Mouse (Mus musculus) kidney, embryonic 14.5 days (tissue): ENCODE measurements around the gene Cotl1. TPM values are rescaled to one million over a fixed set of nuclear protein-coding genes. Genes with fewer than 3 reads are reported as not detected.

Experiments
- ATAC-seq: fragments of 200-750 bp; cut with Nextera tagmentation; 2 replicates; pipeline ENCODE4 v1.8.0; 2017; ENCODE audit warnings: moderate number of reproducible peaks, mild to moderate bottlenecking, moderate TSS enrichment, moderate library complexity; ENCODE audit not compliant: low FRiP score, low TSS enrichment
- H3K27ac ChIP-seq: fragments of 300-500 bp; sonication (generic); 2 replicates; pipeline ENCODE4 v1.5.1; 2014; ENCODE audit warnings: low read depth, mild to moderate bottlenecking, low read length, moderate library complexity, mixed read lengths
- H3K27me3 ChIP-seq: fragments of 300-500 bp; sonication (generic); 2 replicates; pipeline ENCODE4 v1.6.1; 2014; ENCODE audit warnings: mild to moderate bottlenecking, low read length; ENCODE audit not compliant: control insufficient read depth, insufficient read depth
- H3K36me3 ChIP-seq: fragments of 300-500 bp; sonication (generic); 2 replicates; pipeline ENCODE4 v1.6.1; 2014; ENCODE audit warnings: low read length, mixed read lengths; ENCODE audit not compliant: control insufficient read depth, insufficient read depth
- H3K4me1 ChIP-seq: fragments of 300-500 bp; sonication (generic); 2 replicates; pipeline ENCODE4 v1.6.1; 2014; ENCODE audit warnings: low read length, mixed read lengths; ENCODE audit not compliant: control insufficient read depth, insufficient read depth
- H3K4me2 ChIP-seq: fragments of 300-500 bp; sonication (generic); replicated peaks from 2 replicates; pipeline ENCODE4 v1.6.1; 2014; ENCODE audit warnings: low read depth, mild to moderate bottlenecking, low read length
- H3K4me3 ChIP-seq: fragments of 300-500 bp; sonication (generic); 2 replicates; pipeline ENCODE4 v1.5.1; 2014; ENCODE audit warnings: mild to moderate bottlenecking, low read length
- H3K9ac ChIP-seq: fragments of 300-500 bp; sonication (generic); 2 replicates; pipeline ENCODE4 v1.6.1; 2014; ENCODE audit warnings: low read depth, mild to moderate bottlenecking, low read length, moderate library complexity
- H3K9me3 ChIP-seq: fragments of 300-500 bp; sonication (generic); 2 replicates; pipeline ENCODE4 v1.6.1; 2016; ENCODE audit warnings: low read length; ENCODE audit not compliant: control insufficient read depth
- WGBS: fragments of 180-500 bp; shearing (Covaris S2); extraction: QIAGEN DNeasy Blood & Tissue Kit; methylation state at CpG from one replicate; pipeline ENCODE4 v1.1.7; 2014; 5-methylcytosine and 5-hydroxymethylcytosine counted together
- polyA plus RNA-seq: library from polyadenylated mRNA; unstranded; fragments of >200 nt; fragmentation: Nextera tagmentation; extraction: Ambion mirVana; gene quantifications from 2 replicates; pipeline ENCODE4 v1.2.1, GENCODE M21; 2014

Gene Cotl1
- polyA plus RNA-seq, 1 experiment from 2014 or later = 239 TPM

GRCm38 (mm10) chr8:119844577-119844976 lies 4.2 kb upstream of the Cotl1 start:
- no peak for ATAC-seq
- no peak overlapping the region for H3K27ac ChIP-seq
- 43% methylated on average over 8 of the region's 8 CpGs for WGBS

DNA sequence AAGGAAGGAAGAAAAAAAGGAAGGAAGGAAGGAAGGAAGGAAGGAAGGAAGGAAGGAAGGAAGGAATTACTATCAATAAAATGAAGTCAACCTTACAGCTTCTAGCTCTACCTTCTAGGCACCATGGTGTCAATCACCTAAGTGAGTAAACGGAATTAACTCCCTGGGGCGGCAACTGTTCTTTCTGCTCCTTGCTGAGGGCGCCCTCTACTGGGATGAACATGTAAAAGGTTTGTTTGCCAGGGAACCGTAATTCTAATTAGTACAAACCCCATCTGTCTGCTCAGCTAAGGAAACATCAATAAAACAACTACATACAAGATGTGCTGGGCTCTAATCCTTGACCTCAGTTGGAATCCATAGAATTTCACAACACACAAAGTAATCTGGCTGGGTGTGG lies 3.1 kb upstream of the Cotl1 start:
- H3K36me3 ChIP-seq = no peaks in the 10 kb centered on the region
- peaks cover 19% of the 10 kb centered on the region for H3K4me1 ChIP-seq
- 2% methylated on average over 4 of the region's 4 CpGs for WGBS
- no peak overlapping the region for H3K4me2 ChIP-seq
- H3K9ac ChIP-seq = no peak overlapping the region
- ATAC-seq = no peak
- H3K4me3 ChIP-seq = no peak overlapping the region
- 0 out of 2 replicates have a peak, but pooled peaks cover 2% of the 10 kb centered on the region for H3K27me3 ChIP-seq
- H3K27ac ChIP-seq = no peak overlapping the region
- H3K9me3 ChIP-seq = no peaks in the 10 kb centered on the region

More at GRCm38 (mm10) chr8:119844577-119844976, 4.2 kb upstream of the Cotl1 start:
- H3K9ac ChIP-seq = no peak overlapping the region
- 0 out of 2 replicates have a peak, but pooled peaks cover 2% of the 10 kb centered on the region for H3K27me3 ChIP-seq
- H3K4me2 ChIP-seq = no peak overlapping the region
- no peaks in the 10 kb centered on the region for H3K36me3 ChIP-seq
- H3K4me3 ChIP-seq = no peak overlapping the region
- H3K9me3 ChIP-seq = no peaks in the 10 kb centered on the region
- H3K4me1 ChIP-seq = peaks cover 8% of the 10 kb centered on the region; the same call in 1 of the 2 replicates

- peaks cover 30% of the 10 kb centered on the region for H3K4me1 ChIP-seq
- peak overlapping the region; percentile 2; the same call in 1 of the 2 replicates for H3K9ac ChIP-seq
- H3K4me3 ChIP-seq = peak overlapping the region; percentile 58
- H3K36me3 ChIP-seq = no peaks in the 10 kb centered on the region
- peak overlapping the region; percentile 62 for H3K4me2 ChIP-seq
- 0 out of 2 replicates have a peak, but pooled peaks cover 2% of the 10 kb centered on the region for H3K27me3 ChIP-seq
- 6% methylated on average over 8 of the region's 8 CpGs for WGBS
- H3K9me3 ChIP-seq = no peaks in the 10 kb centered on the region
- H3K27ac ChIP-seq = 0 out of 2 replicates have a peak overlapping the region, but pooled peaks have one; percentile 1
- peak; percentile 15; the same call in 1 of the 2 replicates for ATAC-seq
Observed at GRCm38 (mm10) chr8:119840905-119841411, 614 bp upstream of the Cotl1 start.

DNA sequence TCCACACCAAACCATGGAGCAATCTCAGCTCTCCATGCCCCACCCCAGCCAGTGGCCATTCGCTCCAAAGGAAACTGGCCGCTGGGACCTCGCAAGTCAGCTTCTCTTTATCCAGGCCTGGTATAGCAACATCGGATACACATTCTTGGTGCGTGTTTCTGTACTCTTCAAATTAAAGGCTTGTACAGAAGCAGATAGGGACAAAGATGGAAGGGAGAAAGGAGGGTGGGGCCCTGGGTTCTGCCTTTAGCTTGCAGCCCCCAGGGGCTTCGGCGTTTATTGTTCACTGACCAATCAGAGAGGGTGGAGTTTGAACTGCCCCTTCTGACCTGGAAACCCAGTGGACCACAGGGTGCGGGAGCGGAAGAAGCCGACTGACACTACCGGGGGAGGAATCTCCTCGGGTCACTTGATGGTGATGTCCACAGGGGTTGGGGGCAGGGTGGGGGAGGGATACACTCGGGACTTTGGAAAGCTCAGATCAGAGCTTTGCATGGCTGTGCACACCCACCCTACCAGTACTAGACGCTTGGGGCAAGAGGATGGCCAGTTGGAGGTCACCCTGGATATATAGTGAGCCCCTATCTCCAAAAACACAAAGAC lies 824 bp downstream of the Cotl1 start:
- Histone ChIP-seq H3K36me3 (no peaks in the 10 kb centered on the region), H3K4me1 (peaks cover 33% of the 10 kb centered on the region), H3K4me2 (peak overlapping the region; percentile 62), H3K27ac (peak overlapping the region; percentile 2; the same call in 1 of the 2 replicates), H3K27me3 (0 out of 2 replicates have a peak, but pooled peaks cover under 1% of the 10 kb centered on the region), H3K9me3 (no peaks in the 10 kb centered on the region), H3K9ac (peak overlapping the region; percentile 47), H3K4me3 (peak overlapping the region; percentile 58)
- no peak for ATAC-seq
- WGBS = 10% methylated on average over 14 of the region's 14 CpGs

- 72% methylated on average over 4 of the region's 4 CpGs for WGBS
- Histone ChIP-seq H3K4me1 (peaks cover 38% of the 10 kb centered on the region), H3K27me3 (no peaks in the 10 kb centered on the region), H3K27ac (peak overlapping the region; percentile 2; the same call in 1 of the 2 replicates), H3K9me3 (no peaks in the 10 kb centered on the region), H3K4me2 (peak overlapping the region; percentile 62), H3K36me3 (no peaks in the 10 kb centered on the region), H3K4me3 (peak overlapping the region; percentile 58), H3K9ac (peak overlapping the region; percentile 47)
- ATAC-seq = no peak
Observed at GRCm38 (mm10) chr8:119838983-119839340, 1.4 kb downstream of the Cotl1 start.

- H3K9ac ChIP-seq = peak overlapping the region; percentile 47; the same call in 1 of the 2 replicates
- peaks cover 44% of the 10 kb centered on the region for H3K4me1 ChIP-seq
- H3K9me3 ChIP-seq = no peaks in the 10 kb centered on the region
- peak overlapping the region; percentile 58 for H3K4me3 ChIP-seq
- no peaks in the 10 kb centered on the region for H3K36me3 ChIP-seq
- H3K27me3 ChIP-seq = no peaks in the 10 kb centered on the region
- ATAC-seq = no peak
- peak overlapping the region; percentile 68; the same call in 1 of the 2 replicates for H3K27ac ChIP-seq
- peak overlapping the region; percentile 62 for H3K4me2 ChIP-seq
- 62% methylated on average over 19 of the region's 19 CpGs for WGBS
Observed at GRCm38 (mm10) chr8:119838100-119838982, 2.0 kb downstream of the Cotl1 start.

- H3K9ac ChIP-seq = peak overlapping the region; percentile 35; the same call in 1 of the 2 replicates
- no peaks in the 10 kb centered on the region for H3K36me3 ChIP-seq
- WGBS = 28% methylated on average over 10 of the region's 10 CpGs
- H3K27me3 ChIP-seq = no peaks in the 10 kb centered on the region
- ATAC-seq = no peak
- H3K9me3 ChIP-seq = no peaks in the 10 kb centered on the region
- peak overlapping the region; percentile 6; the same call in 1 of the 2 replicates for H3K4me3 ChIP-seq
- peak overlapping the region; percentile 68 for H3K27ac ChIP-seq
- H3K4me2 ChIP-seq = peak overlapping the region; percentile 62
- peaks cover 52% of the 10 kb centered on the region for H3K4me1 ChIP-seq
Observed at GRCm38 (mm10) chr8:119837553-119838071, 2.7 kb downstream of the Cotl1 start.

GRCm38 (mm10) chr8:119836831-119837230 lies 3.5 kb downstream of the Cotl1 start:
- Histone ChIP-seq H3K9ac (no peak overlapping the region), H3K4me1 (peaks cover 60% of the 10 kb centered on the region), H3K27me3 (no peaks in the 10 kb centered on the region), H3K9me3 (no peaks in the 10 kb centered on the region), H3K4me3 (no peak overlapping the region), H3K36me3 (no peaks in the 10 kb centered on the region), H3K27ac (no peak overlapping the region), H3K4me2 (no peak overlapping the region)
- no peak for ATAC-seq
- 81% methylated on average over 4 of the region's 4 CpGs for WGBS
